ENCODE assay signal across 21 mouse cellular contexts in the genomic region with DNA sequence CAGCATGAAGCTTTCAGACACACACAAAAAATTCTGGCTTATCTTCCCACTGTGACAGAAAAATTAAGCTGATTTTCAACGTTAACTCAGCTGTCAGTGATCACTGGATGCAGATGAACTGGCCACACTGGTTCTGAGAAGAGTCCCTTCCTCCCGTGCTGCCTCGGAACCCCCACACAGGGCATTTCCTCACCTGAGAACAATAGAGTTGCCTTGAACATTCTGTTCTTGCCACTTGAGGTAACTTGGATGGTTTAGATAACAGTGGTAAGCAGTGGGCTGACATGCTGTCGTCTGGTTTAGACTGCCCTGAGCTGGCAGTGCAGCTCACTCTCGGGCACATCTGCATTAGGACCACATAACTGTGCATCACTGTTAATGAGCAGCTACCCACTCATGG.
"Had no signal": no experiment of that assay in that cellular context is flagged by ENCODE, and none has a peak within 500 bp of the region (broad histone marks: within the 10 kb centered on the region; RNA-seq: fewer than 3 reads in every experiment).

No protein-coding gene starts in this region.

- H3K4me3 ChIP-seq: gastrocnemius, adult 2 months; heart, embryonic 13.5 days; heart, embryonic 15.5 days; hindbrain, embryonic 10.5 days; hindbrain, embryonic 12.5 days; intestine, embryonic 15.5 days; kidney, embryonic 15.5 days; layer of hippocampus, adult 2 months; left cerebral cortex, adult 2 months; limb, embryonic 10.5 days; limb, embryonic 12.5 days had no signal

- H3K27ac ChIP-seq: gastrocnemius, adult 2 months; heart, embryonic 13.5 days; heart, embryonic 15.5 days; hindbrain, embryonic 10.5 days; hindbrain, embryonic 12.5 days; hindbrain, embryonic 14.5 days; intestine, embryonic 15.5 days; kidney, embryonic 15.5 days; kidney, postnatal 0 days; layer of hippocampus, adult 2 months; left cerebral cortex, adult 2 months; limb, embryonic 10.5 days; limb, embryonic 12.5 days had no signal

- H3K9me3 ChIP-seq: heart, embryonic 13.5 days; heart, embryonic 15.5 days; hindbrain, embryonic 12.5 days; intestine, embryonic 15.5 days; kidney, embryonic 15.5 days; limb, embryonic 10.5 days had no signal

- H3K27me3 ChIP-seq: heart, embryonic 13.5 days; heart, embryonic 15.5 days; hindbrain, embryonic 12.5 days; intestine, embryonic 15.5 days; kidney, embryonic 15.5 days; limb, embryonic 12.5 days had no signal

- H3K36me3 ChIP-seq: heart, embryonic 15.5 days; intestine, embryonic 15.5 days had no signal

- DNase-seq: gastrocnemius, adult 2 months; gastrocnemius, postnatal 25 days; heart, postnatal 14 days; heart, postnatal 4 days; kidney, adult 18-20 months; kidney, adult 9 months; kidney, postnatal 14 days; kidney, postnatal 4 days; liver had no signal
